Mouse (Mus musculus) intestine, postnatal 0 days (tissue): ENCODE data around the gene Socs4. TPM values are rescaled to one million over a fixed set of nuclear protein-coding genes. Genes with fewer than 3 reads are reported as not detected.

ENCODE experiments used
- ATAC-seq: fragments of 200-750 bp; cut with Nextera tagmentation; 2 replicates; pipeline ENCODE4 v1.8.0; 2017; ENCODE audit warnings: mild to moderate bottlenecking, moderate TSS enrichment, moderate library complexity
- H3K27ac ChIP-seq: fragments of 300-500 bp; sonication (generic); 2 replicates; pipeline ENCODE4 v1.5.1; 2014; ENCODE audit warnings: mild to moderate bottlenecking, low read depth, low read length, moderate library complexity
- H3K27me3 ChIP-seq: fragments of 300-500 bp; sonication (generic); replicated peaks from 2 replicates; pipeline ENCODE4 v1.6.1; 2014; ENCODE audit warnings: low read length, mixed read lengths; ENCODE audit not compliant: control insufficient read depth, insufficient read depth
- H3K36me3 ChIP-seq: fragments of 300-500 bp; sonication (generic); 2 replicates; pipeline ENCODE4 v1.6.1; 2014; ENCODE audit warnings: mild to moderate bottlenecking, moderate library complexity; ENCODE audit not compliant: control insufficient read depth, insufficient read depth
- H3K4me1 ChIP-seq: fragments of 300-500 bp; sonication (generic); replicated peaks from 2 replicates; pipeline ENCODE4 v1.6.1; 2014; ENCODE audit warnings: antibody characterized with exemption, low read length, mixed read lengths; ENCODE audit not compliant: control insufficient read depth, insufficient read depth
- H3K4me2 ChIP-seq: fragments of 300-500 bp; sonication (generic); replicated peaks from 2 replicates; pipeline ENCODE4 v1.6.1; 2014; ENCODE audit warnings: low read depth, mild to moderate bottlenecking, moderate library complexity
- H3K4me3 ChIP-seq: fragments of 300-500 bp; sonication (generic); 2 replicates; pipeline ENCODE4 v1.5.1; 2014; ENCODE audit warnings: low read depth, low read length
- H3K9ac ChIP-seq: fragments of 300-500 bp; sonication (generic); 2 replicates; pipeline ENCODE4 v1.6.1; 2014; ENCODE audit warnings: mild to moderate bottlenecking, low read depth, low read length
- H3K9me3 ChIP-seq: fragments of 300-500 bp; sonication (generic); 2 replicates; pipeline ENCODE4 v1.6.1; 2016; ENCODE audit warnings: mixed run types; ENCODE audit not compliant: control insufficient read depth
- CTCF ChIP-seq: sonication (generic); IDR thresholded peaks from 2 replicates; pipeline ENCODE4 v1.5.1; 2016; ENCODE audit warnings: low read depth, mild to moderate bottlenecking, control low read depth, antibody characterized with exemption, moderate library complexity
- WGBS: fragments of 180-500 bp; shearing (Covaris S2); extraction: QIAGEN DNeasy Blood & Tissue Kit; methylation state at CpG from one replicate; pipeline ENCODE4 v1.1.7; 2014; 5-methylcytosine and 5-hydroxymethylcytosine counted together
- polyA plus RNA-seq: library from polyadenylated mRNA; unstranded; fragments of >200 nt; fragmentation: Nextera tagmentation; extraction: Ambion mirVana; gene quantifications from 2 replicates; pipeline ENCODE4 v1.2.1, GENCODE M21; 2015

The Socs4 gene
- polyA plus RNA-seq, 1 experiment from 2014 or later = 4.3 TPM

DNA sequence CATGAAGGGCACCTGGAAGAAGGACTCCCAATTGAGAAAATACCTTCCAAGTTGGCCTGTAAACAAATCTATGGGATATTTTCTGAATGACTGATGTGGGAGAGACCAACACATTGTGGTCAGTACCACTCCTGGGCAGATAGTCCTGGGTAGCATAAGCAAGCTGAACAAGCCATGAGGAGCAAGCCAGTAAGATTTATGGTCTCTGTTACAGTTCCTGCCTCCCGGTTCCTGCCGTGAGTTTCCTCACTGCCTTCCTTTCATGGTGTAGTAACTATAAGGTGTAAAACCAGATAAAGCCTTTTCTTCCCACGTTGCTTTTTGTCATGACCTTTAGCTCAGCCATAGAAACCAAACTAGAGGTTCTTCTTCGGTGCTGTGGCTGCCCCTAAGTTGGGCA is 39.4 kb upstream of the Socs4 start:
- WGBS = 78% methylated on average over 4 of the region's 4 CpGs
- Histone ChIP-seq H3K4me1 (no peaks in the 10 kb centered on the region), H3K36me3 (peaks cover 7% of the 10 kb centered on the region; the same call in 1 of the 2 replicates), H3K4me3 (no peak overlapping the region), H3K4me2 (no peak overlapping the region), H3K27me3 (no peaks in the 10 kb centered on the region), H3K27ac (no peak overlapping the region), H3K9ac (no peak overlapping the region), H3K9me3 (no peaks in the 10 kb centered on the region)
- ATAC-seq = no peak
- TF ChIP-seq CTCF = no peak

DNA sequence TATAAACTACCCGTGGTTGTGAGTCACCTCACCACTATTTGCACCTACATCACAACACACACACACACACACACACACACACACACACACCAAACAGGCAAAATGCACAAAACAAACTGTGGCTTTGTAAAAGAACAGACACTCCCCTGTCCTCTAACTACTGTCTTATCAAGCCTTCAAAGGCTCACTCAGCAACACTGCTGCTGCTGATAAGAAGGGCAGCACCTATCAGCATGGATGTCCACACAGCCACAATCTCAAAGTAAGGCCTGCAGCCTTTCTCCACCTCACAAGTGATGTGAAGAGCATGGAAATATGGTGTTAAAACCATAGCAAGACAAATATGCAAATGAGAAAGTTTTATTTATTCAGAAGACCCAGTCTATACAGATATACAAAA is 36.1 kb upstream of the Socs4 start:
- Histone ChIP-seq H3K9ac (no peak overlapping the region), H3K9me3 (no peaks in the 10 kb centered on the region), H3K27me3 (no peaks in the 10 kb centered on the region), H3K4me1 (no peaks in the 10 kb centered on the region), H3K4me2 (no peak overlapping the region), H3K27ac (no peak overlapping the region), H3K4me3 (no peak overlapping the region), H3K36me3 (peaks cover 23% of the 10 kb centered on the region; the same call in 1 of the 2 replicates)
- no peak for TF ChIP-seq CTCF
- ATAC-seq = no peak
- WGBS = 67% methylated on average over 1 of the region's 1 CpGs

DNA sequence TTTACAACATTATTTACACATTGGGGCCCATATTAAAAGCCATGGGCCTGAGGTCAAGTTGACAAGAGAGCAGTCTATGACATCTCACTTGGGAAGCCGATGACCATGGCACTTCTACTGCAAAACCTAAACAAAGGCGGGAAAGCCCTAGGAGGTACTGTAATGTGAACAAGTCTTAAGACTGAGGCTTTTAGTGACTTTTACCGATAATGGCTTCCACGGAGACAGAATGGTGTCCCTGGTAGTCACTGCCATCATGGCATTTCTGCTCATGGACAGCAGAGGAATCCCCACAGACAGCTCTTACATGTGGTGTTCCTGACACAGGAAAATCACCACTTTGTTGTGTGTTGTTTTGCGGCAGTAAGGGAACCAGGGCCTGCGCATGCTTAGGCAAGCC is 35.7 kb upstream of the Socs4 start:
- Histone ChIP-seq H3K4me1 (no peaks in the 10 kb centered on the region), H3K4me3 (no peak overlapping the region), H3K36me3 (peaks cover 23% of the 10 kb centered on the region; the same call in 1 of the 2 replicates), H3K9me3 (no peaks in the 10 kb centered on the region), H3K4me2 (no peak overlapping the region), H3K27me3 (no peaks in the 10 kb centered on the region), H3K27ac (no peak overlapping the region), H3K9ac (no peak overlapping the region)
- no peak for ATAC-seq
- TF ChIP-seq CTCF = no peak
- 90% methylated on average over 6 of the region's 6 CpGs for WGBS

DNA sequence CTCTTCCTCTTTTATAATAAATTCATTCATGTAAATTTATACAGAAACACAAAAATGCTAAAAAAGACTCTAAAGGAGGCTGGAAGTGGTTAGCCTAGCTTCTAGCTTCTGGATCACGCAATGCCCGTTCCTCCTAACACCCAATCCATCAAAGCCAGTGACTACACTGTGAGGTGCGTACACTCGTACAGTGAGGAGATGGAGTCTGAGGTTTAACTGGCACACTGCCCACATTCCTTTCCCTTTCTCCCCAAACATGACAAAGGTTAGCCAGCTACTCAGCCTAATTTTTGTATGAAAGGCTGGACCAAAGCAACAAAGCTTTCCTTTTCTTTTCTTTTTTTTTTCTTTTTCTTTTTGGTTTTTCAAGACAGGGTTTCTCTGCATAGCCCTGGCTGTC is 34.0 kb upstream of the Socs4 start:
- H3K4me1 ChIP-seq = no peaks in the 10 kb centered on the region
- H3K4me3 ChIP-seq = no peak overlapping the region
- no peak overlapping the region for H3K27ac ChIP-seq
- ATAC-seq = no peak
- no peaks in the 10 kb centered on the region for H3K9me3 ChIP-seq
- no peak overlapping the region for H3K9ac ChIP-seq
- H3K27me3 ChIP-seq = no peaks in the 10 kb centered on the region
- peaks cover 31% of the 10 kb centered on the region for H3K36me3 ChIP-seq
- TF ChIP-seq CTCF = no peak
- H3K4me2 ChIP-seq = no peak overlapping the region
- WGBS = 64% methylated on average over 4 of the region's 4 CpGs

DNA sequence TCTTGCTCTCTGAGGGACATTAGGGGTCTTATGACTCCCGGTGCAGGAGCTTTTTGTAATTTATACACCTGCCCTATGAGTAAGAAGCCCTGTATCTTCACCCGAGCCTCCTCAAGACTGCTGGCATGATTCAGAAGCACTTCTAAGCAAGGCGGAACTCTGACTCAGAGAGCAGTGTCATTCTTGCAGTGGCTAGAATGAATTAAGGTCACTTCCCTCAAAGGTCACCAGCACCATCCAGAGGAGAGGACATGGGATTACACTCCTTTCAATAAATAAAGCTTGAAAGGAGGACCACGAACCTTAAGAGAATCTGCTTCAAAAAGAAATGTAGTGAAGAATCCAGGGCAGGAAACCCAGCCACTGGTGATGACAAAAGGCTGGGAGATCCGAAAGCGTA is 26.9 kb upstream of the Socs4 start:
- no peak overlapping the region for H3K4me3 ChIP-seq
- peak; percentile 81 for TF ChIP-seq CTCF
- H3K4me1 ChIP-seq = no peaks in the 10 kb centered on the region
- H3K9ac ChIP-seq = no peak overlapping the region
- peak; percentile 51 for ATAC-seq
- H3K36me3 ChIP-seq = peaks cover 11% of the 10 kb centered on the region; the same call in 1 of the 2 replicates
- H3K9me3 ChIP-seq = no peaks in the 10 kb centered on the region
- H3K27me3 ChIP-seq = no peaks in the 10 kb centered on the region
- WGBS = 79% methylated on average over 6 of the region's 6 CpGs
- no peak overlapping the region for H3K27ac ChIP-seq
- H3K4me2 ChIP-seq = no peak overlapping the region

DNA sequence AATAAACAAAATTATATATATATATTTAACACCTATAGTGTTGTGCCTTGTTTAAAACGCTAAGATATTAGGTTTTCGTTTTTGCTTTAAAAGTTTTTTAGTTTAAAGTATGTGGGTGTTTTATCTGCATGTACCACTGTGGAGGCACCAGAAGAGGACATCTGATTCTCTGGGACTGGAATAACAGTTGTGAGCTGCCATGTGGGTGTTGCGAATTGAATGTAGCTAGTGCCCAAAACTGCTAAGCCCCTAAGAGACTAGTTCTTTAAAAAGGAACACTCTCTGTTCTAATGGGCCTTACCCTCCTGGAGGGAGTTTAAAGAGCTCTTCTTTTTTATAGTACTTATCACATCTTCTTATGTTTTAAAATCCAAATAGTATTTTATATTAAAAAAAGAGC is 11.9 kb upstream of the Socs4 start:
- TF ChIP-seq CTCF = no peak
- no peak for ATAC-seq
- H3K36me3 ChIP-seq = peaks cover 19% of the 10 kb centered on the region
- H3K9me3 ChIP-seq = no peaks in the 10 kb centered on the region
- WGBS = 93% methylated on average over 3 of the region's 3 CpGs
- no peak overlapping the region for H3K27ac ChIP-seq
- H3K4me1 ChIP-seq = no peaks in the 10 kb centered on the region
- H3K4me3 ChIP-seq = no peak overlapping the region
- H3K4me2 ChIP-seq = no peak overlapping the region
- H3K9ac ChIP-seq = no peak overlapping the region
- H3K27me3 ChIP-seq = no peaks in the 10 kb centered on the region

DNA sequence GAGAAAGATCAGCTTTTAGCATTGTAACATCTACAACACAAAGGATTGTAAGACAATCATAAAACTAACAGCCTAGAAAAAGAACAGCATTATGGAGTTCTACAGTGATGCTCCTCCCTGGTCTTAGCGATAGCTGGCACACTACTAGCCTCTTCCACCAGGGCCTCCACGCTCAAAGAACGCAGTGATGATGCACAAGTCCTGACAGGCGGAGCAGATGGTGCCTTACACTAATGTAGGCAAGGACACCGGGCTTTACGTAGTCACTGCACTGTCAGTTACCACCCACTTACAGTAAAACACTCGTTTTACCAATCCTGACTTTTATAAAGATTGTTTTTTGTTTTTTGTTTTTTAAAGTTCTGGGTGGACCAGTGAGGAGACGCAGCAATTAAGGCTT is 10.9 kb upstream of the Socs4 start:
- no peaks in the 10 kb centered on the region for H3K27me3 ChIP-seq

More for the DNA sequence above, 10.9 kb upstream of the Socs4 start:
- Histone ChIP-seq H3K9ac (no peak overlapping the region), H3K4me1 (no peaks in the 10 kb centered on the region), H3K9me3 (no peaks in the 10 kb centered on the region), H3K36me3 (peaks cover 15% of the 10 kb centered on the region), H3K27ac (no peak overlapping the region), H3K4me3 (no peak overlapping the region), H3K4me2 (no peak overlapping the region)
- TF ChIP-seq CTCF = no peak
- WGBS = 94% methylated on average over 8 of the region's 8 CpGs
- ATAC-seq = no peak
